Mouse (Mus musculus): ENCODE data around the gene Capza1. TPM values are rescaled to one million over a fixed set of nuclear protein-coding genes. Genes with fewer than 3 reads are reported as not detected.

Gene Capza1
- polyA plus RNA-seq, 1 experiment: 29.6 TPM

- DNase-seq (ENCODE audit: low read depth in 1 of 2, low spot score in 2 of 2): no peak
- Histone ChIP-seq H3K4me1 (ENCODE audit: control insufficient read depth, insufficient read depth, insufficient read length) (peaks cover 19% of the 10 kb centered on the region; the same call in 1 of the 2 replicates), H3K27ac (ENCODE audit: insufficient read depth, low read length) (no peak overlapping the region), H3K36me3 (ENCODE audit: control insufficient read depth, insufficient read depth, low read length) (no peaks in the 10 kb centered on the region), H3K4me3 (ENCODE audit: extremely low read depth, insufficient read depth, insufficient read length) (peak overlapping the region; percentile 56; the same call in 1 of the 2 replicates), H3K27me3 (ENCODE audit: control insufficient read depth, insufficient read depth, low read length) (peaks cover 12% of the 10 kb centered on the region)
- WGBS: 31% methylated on average over 12 of the region's 12 CpGs
- TF ChIP-seq CTCF (IDR thresholded peaks at IDR 0.05; ENCODE audit: extremely low read depth, insufficient read depth, insufficient read length, insufficient replicate concordance) (no peak), POLR2A (IDR thresholded peaks at IDR 0.05; ENCODE audit: low read depth, low read length) (no peak)
Observed at GRCm38 (mm10) chr3:104782061-104782681, 82.1 kb downstream of the Capza1 start.

GRCm38 (mm10) chr3:104781471-104781903, 82.8 kb downstream of the Capza1 start, which contains the start of gene Fam19a3:
Gene Fam19a3 (minus strand): TSS chr3:104781840.
- Histone ChIP-seq H3K4me3 (ENCODE audit: extremely low read depth, insufficient read depth, insufficient read length) (peak within 1 kb of the TSS; percentile 56), H3K27me3 (ENCODE audit: control insufficient read depth, insufficient read depth, low read length) (peaks cover 12% of the 10 kb centered on the region), H3K36me3 (ENCODE audit: control insufficient read depth, insufficient read depth, low read length) (no peaks in the 10 kb centered on the region), H3K27ac (ENCODE audit: insufficient read depth, low read length) (peak within 1 kb of the TSS; percentile 50), H3K4me1 (ENCODE audit: control insufficient read depth, insufficient read depth, insufficient read length) (peaks cover 19% of the 10 kb centered on the region; the same call in 1 of the 2 replicates)
- peak in 1 of 2 experiments; percentile 26 for DNase-seq (ENCODE audit: low read depth in 1 of 2, low spot score in 2 of 2)
- under 1% methylated on average over 26 of the region's 26 CpGs for WGBS
- TF ChIP-seq POLR2A (IDR thresholded peaks at IDR 0.05; ENCODE audit: low read depth, low read length): no peak
- TF ChIP-seq CTCF (IDR thresholded peaks at IDR 0.05; ENCODE audit: extremely low read depth, insufficient read depth, insufficient read length, insufficient replicate concordance): no peak

GRCm38 (mm10) chr3:104780561-104781420, 83.5 kb downstream of the Capza1 start, which contains the start of gene Ppm1j:
Gene Ppm1j (plus strand): TSS chr3:104781056.
- DNase-seq (ENCODE audit: low read depth in 1 of 2, low spot score in 2 of 2): peak in 1 of 2 experiments; percentile 45
- Histone ChIP-seq H3K4me3 (ENCODE audit: extremely low read depth, insufficient read depth, insufficient read length) (peak within 1 kb of the TSS; percentile 56), H3K36me3 (ENCODE audit: control insufficient read depth, insufficient read depth, low read length) (no peaks in the 10 kb centered on the region), H3K4me1 (ENCODE audit: control insufficient read depth, insufficient read depth, insufficient read length) (peaks cover 19% of the 10 kb centered on the region; the same call in 1 of the 2 replicates), H3K27me3 (ENCODE audit: control insufficient read depth, insufficient read depth, low read length) (peaks cover 14% of the 10 kb centered on the region), H3K27ac (ENCODE audit: insufficient read depth, low read length) (peak within 1 kb of the TSS; percentile 50)
- WGBS: 3% methylated on average over 56 of the region's 56 CpGs
- no peak for TF ChIP-seq CTCF (IDR thresholded peaks at IDR 0.05; ENCODE audit: extremely low read depth, insufficient read depth, insufficient read length, insufficient replicate concordance)
- no peak for TF ChIP-seq POLR2A (IDR thresholded peaks at IDR 0.05; ENCODE audit: low read depth, low read length)

GRCm38 (mm10) chr3:104779949-104780348, 84.4 kb downstream of the Capza1 start:
- peaks cover 19% of the 10 kb centered on the region; the same call in 1 of the 2 replicates for H3K4me1 ChIP-seq (ENCODE audit: control insufficient read depth, insufficient read depth, insufficient read length)
- H3K36me3 ChIP-seq (ENCODE audit: control insufficient read depth, insufficient read depth, low read length): no peaks in the 10 kb centered on the region
- TF ChIP-seq POLR2A (IDR thresholded peaks at IDR 0.05; ENCODE audit: low read depth, low read length): no peak
- TF ChIP-seq CTCF (IDR thresholded peaks at IDR 0.05; ENCODE audit: extremely low read depth, insufficient read depth, insufficient read length, insufficient replicate concordance): peak; percentile 90
- peaks cover 14% of the 10 kb centered on the region for H3K27me3 ChIP-seq (ENCODE audit: control insufficient read depth, insufficient read depth, low read length)
- no peak overlapping the region for H3K4me3 ChIP-seq (ENCODE audit: extremely low read depth, insufficient read depth, insufficient read length)
- WGBS: 5% methylated on average over 7 of the region's 7 CpGs
- H3K27ac ChIP-seq (ENCODE audit: insufficient read depth, low read length): no peak overlapping the region
- peak in 1 of 2 experiments; percentile 42 for DNase-seq (ENCODE audit: low read depth in 1 of 2, low spot score in 2 of 2)

GRCm38 (mm10) chr3:104777342-104777741, 87.0 kb downstream of the Capza1 start:
- Histone ChIP-seq H3K4me3 (ENCODE audit: extremely low read depth, insufficient read depth, insufficient read length) (no peak overlapping the region), H3K27ac (ENCODE audit: insufficient read depth, low read length) (no peak overlapping the region), H3K27me3 (ENCODE audit: control insufficient read depth, insufficient read depth, low read length) (peaks cover 14% of the 10 kb centered on the region), H3K4me1 (ENCODE audit: control insufficient read depth, insufficient read depth, insufficient read length) (peaks cover 12% of the 10 kb centered on the region; the same call in 1 of the 2 replicates), H3K36me3 (ENCODE audit: control insufficient read depth, insufficient read depth, low read length) (no peaks in the 10 kb centered on the region)
- DNase-seq (ENCODE audit: low read depth in 1 of 2, low spot score in 2 of 2): no peak
- WGBS: 3% methylated on average over 20 of the region's 20 CpGs
- TF ChIP-seq CTCF (IDR thresholded peaks at IDR 0.05; ENCODE audit: extremely low read depth, insufficient read depth, insufficient read length, insufficient replicate concordance) (peak; percentile 30; the same call in 1 of the 2 replicates), POLR2A (IDR thresholded peaks at IDR 0.05; ENCODE audit: low read depth, low read length) (no peak)

GRCm38 (mm10) chr3:104773301-104773700, 91.0 kb downstream of the Capza1 start:
- TF ChIP-seq CTCF (IDR thresholded peaks at IDR 0.05; ENCODE audit: extremely low read depth, insufficient read depth, insufficient read length, insufficient replicate concordance) (no peak), POLR2A (IDR thresholded peaks at IDR 0.05; ENCODE audit: low read depth, low read length) (no peak)
- Histone ChIP-seq H3K27me3 (ENCODE audit: control insufficient read depth, insufficient read depth, low read length) (0 out of 2 replicates have a peak, but pooled peaks cover 6% of the 10 kb centered on the region), H3K36me3 (ENCODE audit: control insufficient read depth, insufficient read depth, low read length) (no peaks in the 10 kb centered on the region), H3K4me1 (ENCODE audit: control insufficient read depth, insufficient read depth, insufficient read length) (no peaks in the 10 kb centered on the region; the same call in 1 of the 2 replicates), H3K4me3 (ENCODE audit: extremely low read depth, insufficient read depth, insufficient read length) (no peak overlapping the region), H3K27ac (ENCODE audit: insufficient read depth, low read length) (no peak overlapping the region)
- 93% methylated on average over 7 of the region's 7 CpGs for WGBS
- no peak for DNase-seq (ENCODE audit: low read depth in 1 of 2, low spot score in 2 of 2)

Other genes with a start within 250 kb of the Capza1 start
- gene Slc16a1, start 225.8 kb downstream of the Capza1 start, polyA plus RNA-seq (2012; rRNA removed): 27.1 and 30.2 TPM in 2 replicates
- 13.1 and 15.8 TPM in 2 replicates for gene Ppm1j, start 83.4 kb downstream of the Capza1 start, polyA plus RNA-seq (2012; rRNA removed)
- 0.21 and 0.23 TPM in 2 replicates for gene Fam19a3, start 82.7 kb downstream of the Capza1 start, polyA plus RNA-seq (2012; rRNA removed)
- 15.1 and 18.0 TPM in 2 replicates for gene Rhoc, start 76.1 kb downstream of the Capza1 start, polyA plus RNA-seq (2012; rRNA removed)
- gene Mov10, start 45.9 kb downstream of the Capza1 start, polyA plus RNA-seq (2012; rRNA removed): 13.5 and 15.1 TPM in 2 replicates
- 4.5 and 5.3 TPM in 2 replicates for gene St7l, start 500 bp downstream of the Capza1 start, polyA plus RNA-seq (2012; rRNA removed)
- 0.25 and 0.69 TPM in 2 replicates for gene Wnt2b, start 97.4 kb upstream of the Capza1 start, polyA plus RNA-seq (2012; rRNA removed)
- 1.3 and 1.6 TPM in 2 replicates for gene Cttnbp2nl, start 188.6 kb upstream of the Capza1 start, polyA plus RNA-seq (2012; rRNA removed)
- not detected in 2 replicates for gene 4930564D02Rik, start 202.3 kb upstream of the Capza1 start, polyA plus RNA-seq (2012; rRNA removed)

Measured in spleen, adult 2 months (tissue).